In the genomic region with DNA sequence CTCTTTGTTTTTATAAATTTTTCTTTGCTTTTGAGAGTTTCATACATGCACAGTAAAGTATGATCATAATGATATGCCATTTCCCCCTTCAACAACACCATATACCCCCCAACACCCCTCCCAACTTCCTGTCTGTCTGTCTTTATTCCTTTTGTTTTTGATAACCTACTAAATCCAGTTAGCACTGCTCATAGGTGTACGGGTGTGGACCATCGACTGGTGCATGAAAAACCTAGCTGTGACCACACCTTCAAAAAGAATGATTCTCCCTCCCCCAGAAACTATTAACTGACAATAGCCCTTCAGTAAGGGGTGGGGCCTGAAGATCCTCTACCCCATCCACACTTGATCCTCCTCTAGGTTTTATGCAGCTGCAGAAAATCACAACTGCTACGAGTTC, we compare ENCODE assay signal across 27 mouse cellular contexts. TPM values are rescaled to one million over a fixed set of nuclear protein-coding genes. Genes with fewer than 3 reads are reported as not detected.
DNase-seq lines count a peak whose midpoint lies in the region; ATAC-seq lines count a peak whose summit lies in the region.
"Had no signal": no experiment of that assay in that cellular context is flagged by ENCODE, and none has a peak within 500 bp of the region (broad histone marks: within the 10 kb centered on the region; RNA-seq: fewer than 3 reads in every experiment).

No protein-coding gene starts in this region.

- ATAC-seq in CD4-positive, CD25-positive, alpha-beta regulatory T cell, adult 4 months: peak; percentile 67
- ATAC-seq: forebrain, embryonic 13.5 days; intestine, embryonic 15.5 days; lung, postnatal 0 days; midbrain, embryonic 16.5 days had no signal

- intact Hi-C loops in heart, postnatal 14 days (cut with DNase I): no loop called here

- peak; percentile 11 for DNase-seq in lung, postnatal 36 days
- no peak for DNase-seq in lung, postnatal 14 days
- peak; percentile 67 for DNase-seq in induced T-regulatory cell, adult 2 months (ENCODE audit: low read depth)
- peak; percentile 64 for DNase-seq in thymus, postnatal 14 days
- no peak for DNase-seq in kidney, postnatal 25 days
- DNase-seq in heart, postnatal 14 days: no peak
- no peak for DNase-seq in urinary bladder, postnatal 10 days (ENCODE audit: low spot score)
- DNase-seq: adrenal gland, adult 2 months; B cell, adult 2 months; cerebellum, adult 9-10 months; gastrocnemius, postnatal 14 days had no signal

RNA-seq across cellular contexts. Expression of gene Sell, which starts 2.0 kb away (rescaled TPM):
- 100 to 1,000 TPM; 554 to 560 TPM for polyA plus RNA-seq in CD4-positive, CD25-positive, alpha-beta regulatory T cell, adult 4 months (2017; shearing (Covaris generic))
- total RNA-seq in heart, postnatal 14 days (2021): 1 to 10 TPM; 1.1 to 2.6 TPM
- total RNA-seq: left cerebral cortex, postnatal 10 days had no signal
- polyA plus RNA-seq: forebrain, embryonic 13.5 days; limb, embryonic 12.5 days; midbrain, embryonic 16.5 days had no signal

RNA-seq across cellular contexts. Expression of gene Sele, which starts 15.7 kb away (rescaled TPM):
- polyA plus RNA-seq in CD4-positive, CD25-positive, alpha-beta regulatory T cell, adult 4 months (2017; shearing (Covaris generic)): under 1 TPM in 1 of 2 experiments, not detected in 1; 0.22 TPM
- total RNA-seq in heart, postnatal 14 days (2021): 1 to 10 TPM in 1 of 2 experiments, under 1 TPM in 1; 0.98 to 1.0 TPM
- total RNA-seq: ES-E14; gastrocnemius, postnatal 14 days; layer of hippocampus, postnatal 10 days had no signal
- polyA plus RNA-seq: cortical plate, adult 2 months; embryonic facial prominence, embryonic 11.5 days; forebrain, embryonic 13.5 days; frontal cortex, adult 2 months; hindbrain, embryonic 10.5 days; kidney, embryonic 14.5 days; large intestine, adult 2 months; lung, postnatal 0 days; midbrain, embryonic 16.5 days; stomach, embryonic 14.5 days had no signal

RNA-seq across cellular contexts. Expression of gene Selp, which starts 51.3 kb away (rescaled TPM):
- 1 to 10 TPM; 3.8 to 4.1 TPM for polyA plus RNA-seq in CD4-positive, CD25-positive, alpha-beta regulatory T cell, adult 4 months (2017; shearing (Covaris generic))
- total RNA-seq in heart, postnatal 14 days (2021): 1 to 10 TPM; 1.5 to 1.9 TPM
- total RNA-seq: left cerebral cortex, postnatal 10 days had no signal
- polyA plus RNA-seq: embryonic facial prominence, embryonic 11.5 days; forebrain, embryonic 13.5 days; frontal cortex, adult 2 months; hindbrain, embryonic 10.5 days; limb, embryonic 12.5 days; midbrain, embryonic 16.5 days; stomach, embryonic 14.5 days had no signal

Comparison
In these comparisons a context has a peak if more than half of its experiments do, and no peak if none do; other contexts are left out.
1. DNase-seq: peak in lung, postnatal 36 days (single experiment), induced T-regulatory cell, adult 2 months (single experiment) and thymus, postnatal 14 days (single experiment); none in lung, postnatal 14 days (single experiment), kidney, postnatal 25 days (0 of 2), heart, postnatal 14 days (0 of 2) and urinary bladder, postnatal 10 days (single experiment).